Mouse (Mus musculus) mature B cell (primary cell): Measurements from ENCODE around the gene Gm28168.
"Not testable (repeated sequence)": the region's sequence is repeated elsewhere in the genome, so short reads cannot be mapped to it uniquely, and the experiment has no call there.

Experiments
- in situ Hi-C: fragments of 300-500 bp; cut with MboI; formaldehyde crosslinking; loops from 2 replicates; pipeline ENCODE4 v1.14.3; 2019

Gm28168 gene

GRCm38 (mm10) chr1:117927715-117928114 is at the start of gene Gm28168:
Gene Gm28168, plus strand, starts transcription at chr1:117928015.
- in situ Hi-C loops: not testable (repeated sequence)

GRCm38 (mm10) chr1:117965639-117966038 is 37.8 kb downstream of the Gm28168 start, which contains the start of gene Gm7145:
Gene Gm7145, plus strand, starts transcription at chr1:117965939.
- in situ Hi-C loops: no loop called here
